Mouse (Mus musculus): ENCODE data around the gene Ptpn14. TPM values are rescaled to one million over a fixed set of nuclear protein-coding genes. Genes with fewer than 3 reads are reported as not detected.

The Ptpn14 gene
- 1.5 and 1.8 TPM in 2 replicates for polyA plus RNA-seq (2015; fragmentation: Nextera tagmentation; extraction: Ambion mirVana)

GRCm38 (mm10) chr1:189727884-189728783 is at the start of gene Ptpn14:
Gene Ptpn14, plus strand, starts transcription at chr1:189728268.

GRCm38 (mm10) chr1:189687654-189688387 is 40.2 kb upstream of the Ptpn14 start, which contains the start of gene Cenpf:
Gene Cenpf, minus strand, starts transcription at chr1:189688086.

DNA sequence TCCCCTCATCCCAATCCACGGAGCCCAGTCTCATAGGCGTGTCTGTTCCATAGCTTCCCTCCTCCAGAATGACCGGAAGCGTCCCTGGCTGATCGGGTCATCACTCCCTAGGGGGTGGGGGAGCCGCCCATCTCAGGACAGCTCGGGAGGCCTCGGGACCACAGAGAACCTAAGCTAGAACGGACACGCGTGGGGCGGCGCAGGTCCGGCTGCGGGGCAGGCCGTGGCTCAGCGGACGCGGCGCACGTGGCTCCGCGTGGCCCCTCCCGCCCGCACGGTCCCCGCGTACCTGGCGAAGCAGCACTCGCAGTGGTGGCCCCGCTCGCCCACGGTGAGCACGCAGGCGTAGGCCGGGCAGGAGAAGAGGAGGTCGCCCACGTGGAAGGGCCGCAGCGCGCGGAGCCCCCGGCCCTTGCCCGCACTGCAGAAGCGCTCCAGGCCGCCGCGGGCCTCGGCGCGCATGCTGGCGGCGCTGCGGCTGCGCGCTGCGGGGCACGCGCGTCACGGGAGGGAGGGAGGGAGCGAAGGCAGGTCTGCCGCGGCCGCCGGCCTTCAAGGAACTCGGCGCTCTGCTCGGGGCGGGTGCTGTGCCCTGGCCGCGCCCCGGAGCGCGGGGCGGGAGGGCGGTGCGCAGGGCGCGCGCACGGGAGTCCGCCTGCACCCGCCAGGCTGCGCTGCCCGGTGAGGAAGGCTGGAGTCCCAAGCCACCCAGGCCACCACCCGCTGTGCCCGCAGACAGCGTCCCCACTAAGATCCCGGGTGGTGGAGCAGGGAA is 193.9 kb downstream of the Ptpn14 start, which contains the start of gene Smyd2:
Smyd2 (minus strand) TSS at position 546 of the 775 bp plus-strand sequence.

Other genes starting within 250 kb of the Ptpn14 start
- 8.7 and 11.0 TPM in 2 replicates for gene Cenpf, start 40.2 kb upstream of the Ptpn14 start, polyA plus RNA-seq (2015; fragmentation: Nextera tagmentation; extraction: Ambion mirVana)
- 109 and 120 TPM in 2 replicates for gene Smyd2, start 194.1 kb downstream of the Ptpn14 start, polyA plus RNA-seq (2015; fragmentation: Nextera tagmentation; extraction: Ambion mirVana)